Mouse (Mus musculus) hindbrain, embryonic 12.5 days (tissue): ENCODE measurements around the gene Lcn5. TPM values are rescaled to one million over a fixed set of nuclear protein-coding genes. Genes with fewer than 3 reads are reported as not detected.

Experiments used
- ATAC-seq: fragments of 200-750 bp; cut with Nextera tagmentation; 2 replicates; pipeline ENCODE4 v1.8.0; 2017; ENCODE audit warnings: moderate TSS enrichment; ENCODE audit not compliant: low FRiP score
- H3K27ac ChIP-seq: fragments of 300-500 bp; sonication (generic); 2 replicates; pipeline ENCODE4 v1.5.1; 2016; ENCODE audit warnings: mild to moderate bottlenecking
- H3K27me3 ChIP-seq: fragments of 300-500 bp; sonication (generic); 2 replicates; pipeline ENCODE4 v1.6.1; 2016; ENCODE audit warnings: mild to moderate bottlenecking
- H3K36me3 ChIP-seq: fragments of 300-500 bp; sonication (generic); 2 replicates; pipeline ENCODE4 v1.6.1; 2016; ENCODE audit warnings: mild to moderate bottlenecking
- H3K4me1 ChIP-seq: fragments of 300-500 bp; sonication (generic); 2 replicates; pipeline ENCODE4 v1.6.1; 2016
- H3K4me2 ChIP-seq: fragments of 300-500 bp; sonication (generic); replicated peaks from 2 replicates; pipeline ENCODE4 v1.6.1; 2016; ENCODE audit warnings: mild to moderate bottlenecking
- H3K4me3 ChIP-seq: fragments of 300-500 bp; sonication (generic); 2 replicates; pipeline ENCODE4 v1.5.1; 2016; ENCODE audit warnings: mild to moderate bottlenecking
- H3K9ac ChIP-seq: fragments of 300-500 bp; sonication (generic); 2 replicates; pipeline ENCODE4 v1.6.1; 2016; ENCODE audit warnings: mild to moderate bottlenecking, moderate library complexity
- H3K9me3 ChIP-seq: fragments of 300-500 bp; sonication (generic); replicated peaks from 2 replicates; pipeline ENCODE4 v1.6.1; 2016; ENCODE audit warnings: mild to moderate bottlenecking
- WGBS: fragments of 180-500 bp; shearing (Covaris S2); methylation state at CpG from one replicate; pipeline ENCODE4 v1.1.7; 2016; 5-methylcytosine and 5-hydroxymethylcytosine counted together
- polyA plus RNA-seq: library from polyadenylated mRNA; unstranded; fragments of >200 nt; fragmentation: Nextera tagmentation; extraction: Ambion mirVana; gene quantifications from 2 replicates; pipeline ENCODE4 v1.2.1, GENCODE M21; 2016

The Lcn5 gene
- not detected in 2 replicates for polyA plus RNA-seq

DNA sequence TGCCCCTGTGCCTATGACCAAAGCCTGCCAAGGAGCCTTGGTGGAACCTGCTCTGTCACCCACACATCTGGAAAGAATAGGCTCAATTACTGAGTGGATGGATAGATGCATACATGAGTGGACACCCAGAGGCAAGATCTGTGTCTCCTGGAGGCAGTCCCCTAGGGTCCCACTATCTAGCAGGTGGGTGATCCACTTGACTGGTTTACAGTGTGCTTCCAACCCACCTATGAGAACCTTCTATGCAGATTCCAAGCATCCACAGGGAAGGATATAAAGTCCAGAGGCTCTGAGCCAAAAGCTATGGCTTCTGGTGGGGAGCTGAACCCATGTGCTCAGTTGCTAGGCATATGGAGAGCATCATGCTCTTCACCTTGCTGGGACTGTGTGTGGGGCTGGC is at the start of gene Lcn5:
Gene Lcn5 (plus strand): TSS at position 301 of the 400 bp plus-strand sequence.
- no peak for ATAC-seq
- no peaks in the 10 kb centered on the region for H3K36me3 ChIP-seq
- H3K27ac ChIP-seq, result no peak within 1 kb of the TSS
- no peak within 1 kb of the TSS for H3K9ac ChIP-seq
- no peaks in the 10 kb centered on the region for H3K9me3 ChIP-seq
- no peak within 1 kb of the TSS for H3K4me3 ChIP-seq
- no peaks in the 10 kb centered on the region; the same call in 1 of the 2 replicates for H3K27me3 ChIP-seq
- no peaks in the 10 kb centered on the region for H3K4me1 ChIP-seq
- no peak within 1 kb of the TSS for H3K4me2 ChIP-seq

DNA sequence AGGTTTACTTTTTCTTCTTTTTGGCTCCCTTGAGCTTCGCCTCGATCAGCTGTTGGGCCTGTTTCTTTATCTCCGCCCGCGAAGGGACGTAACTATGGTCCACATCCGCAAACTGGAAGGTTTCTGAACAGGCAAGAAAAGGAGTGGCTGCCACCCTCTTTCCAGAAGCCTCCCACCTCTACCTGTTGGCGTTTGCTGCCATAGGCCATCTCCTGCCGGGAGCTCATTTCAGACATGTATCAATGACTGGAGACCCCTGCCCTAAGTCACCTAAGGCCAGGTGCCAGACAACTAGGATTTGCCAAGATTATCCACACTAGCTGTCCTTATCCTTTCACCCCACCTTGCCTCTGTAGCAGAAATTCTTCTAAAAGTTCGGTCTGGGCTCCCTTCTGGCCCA is 49.1 kb upstream of the Lcn5 start:
- Histone ChIP-seq H3K4me1 (peaks cover 19% of the 10 kb centered on the region), H3K27me3 (peaks cover 15% of the 10 kb centered on the region), H3K4me2 (peak overlapping the region; percentile 66), H3K4me3 (peak overlapping the region; percentile 95), H3K27ac (peak overlapping the region; percentile 93), H3K36me3 (no peaks in the 10 kb centered on the region), H3K9me3 (no peaks in the 10 kb centered on the region), H3K9ac (no peak overlapping the region)
- ATAC-seq, result peak; percentile 39
- WGBS, result 67% methylated on average over 10 of the region's 10 CpGs

GRCm38 (mm10) chr2:25616398-25616797 is 41.4 kb upstream of the Lcn5 start:
- H3K27ac ChIP-seq, result no peak overlapping the region
- peaks cover 5% of the 10 kb centered on the region; the same call in 1 of the 2 replicates for H3K4me1 ChIP-seq
- no peak overlapping the region for H3K4me3 ChIP-seq
- 18% methylated on average over 22 of the region's 22 CpGs for WGBS
- H3K9ac ChIP-seq, result no peak overlapping the region
- ATAC-seq, result no peak
- H3K9me3 ChIP-seq, result no peaks in the 10 kb centered on the region
- H3K36me3 ChIP-seq, result no peaks in the 10 kb centered on the region
- 0 out of 2 replicates have a peak overlapping the region, but pooled peaks have one; percentile 2 for H3K4me2 ChIP-seq
- peaks cover 55% of the 10 kb centered on the region for H3K27me3 ChIP-seq

DNA sequence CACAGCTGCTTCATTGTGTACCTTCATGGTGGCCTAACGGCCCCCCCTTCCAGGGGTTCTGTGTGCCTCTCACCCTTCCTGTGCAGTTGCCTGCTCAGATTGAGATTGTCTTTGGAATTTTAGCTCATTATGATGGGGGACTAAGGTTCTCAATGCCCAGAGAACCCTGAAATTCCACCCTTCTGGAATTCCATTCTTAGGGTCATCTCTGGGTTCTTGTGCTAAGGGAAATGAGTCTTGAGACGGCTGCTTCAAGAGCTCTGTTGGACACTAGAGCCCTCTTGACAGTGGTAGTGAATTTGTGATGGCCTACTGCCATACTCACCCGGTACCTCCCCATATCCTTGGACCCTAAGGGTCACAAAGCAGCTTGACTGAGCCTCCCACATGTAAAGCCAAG is 40.2 kb upstream of the Lcn5 start, which contains the start of gene Ccdc183:
Gene Ccdc183 (minus strand): TSS at position 101 of the 400 bp plus-strand sequence.
- no peak within 1 kb of the TSS for H3K4me3 ChIP-seq
- peaks cover 11% of the 10 kb centered on the region; the same call in 1 of the 2 replicates for H3K4me1 ChIP-seq
- no peak within 1 kb of the TSS for H3K27ac ChIP-seq
- 79% methylated on average over 3 of the region's 3 CpGs for WGBS
- no peaks in the 10 kb centered on the region for H3K9me3 ChIP-seq
- no peaks in the 10 kb centered on the region for H3K36me3 ChIP-seq
- no peak within 1 kb of the TSS for H3K4me2 ChIP-seq
- no peak within 1 kb of the TSS for H3K9ac ChIP-seq
- no peak for ATAC-seq
- peaks cover 55% of the 10 kb centered on the region for H3K27me3 ChIP-seq

DNA sequence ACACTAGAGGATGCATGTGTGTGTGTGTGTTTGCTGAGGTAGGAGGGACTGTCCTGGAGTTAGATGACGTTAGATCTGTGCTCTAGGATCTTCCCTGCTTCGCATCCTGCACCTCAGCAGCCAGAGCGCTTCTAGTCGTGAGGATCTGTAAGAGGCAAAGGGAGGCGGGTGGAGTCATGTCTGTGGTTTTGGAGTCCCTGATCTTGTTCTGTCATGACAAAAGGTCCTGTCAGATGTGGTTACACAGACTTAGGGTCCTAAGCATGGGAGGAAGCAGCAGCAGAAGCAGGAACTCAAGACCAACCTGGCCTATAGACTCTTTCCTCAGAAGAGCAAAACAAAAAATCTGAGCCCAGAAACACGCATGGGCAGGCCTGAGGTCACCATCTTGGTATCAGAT is 37.4 kb upstream of the Lcn5 start:
- Histone ChIP-seq H3K4me1 (peaks cover 11% of the 10 kb centered on the region; the same call in 1 of the 2 replicates), H3K27ac (no peak overlapping the region), H3K27me3 (peaks cover 35% of the 10 kb centered on the region), H3K4me3 (no peak overlapping the region), H3K36me3 (no peaks in the 10 kb centered on the region), H3K9ac (no peak overlapping the region), H3K4me2 (no peak overlapping the region), H3K9me3 (no peaks in the 10 kb centered on the region)
- ATAC-seq, result no peak
- WGBS, result 81% methylated on average over 6 of the region's 6 CpGs

DNA sequence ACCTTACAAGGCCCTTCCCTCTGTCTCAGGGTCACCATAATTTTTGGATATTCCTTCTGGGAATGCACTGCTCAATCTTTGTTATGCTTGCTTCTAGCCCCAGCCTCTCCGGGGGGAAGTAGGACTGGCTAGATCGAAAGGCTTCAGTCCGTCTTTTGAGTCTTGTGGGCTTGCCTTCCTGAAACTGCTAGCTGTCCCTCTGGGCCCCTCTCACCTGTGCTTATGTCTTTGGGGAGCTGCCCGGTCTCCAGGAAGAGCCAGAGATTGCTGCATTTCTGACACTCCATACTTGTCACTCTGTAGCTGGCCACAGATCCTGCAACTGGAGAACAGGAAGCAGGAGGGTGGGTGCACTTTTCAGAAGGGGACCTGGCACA is 36.9 kb upstream of the Lcn5 start:
- no peak for ATAC-seq
- Histone ChIP-seq H3K4me1 (peaks cover 11% of the 10 kb centered on the region; the same call in 1 of the 2 replicates), H3K36me3 (no peaks in the 10 kb centered on the region), H3K4me2 (peak overlapping the region; percentile 75), H3K9ac (no peak overlapping the region), H3K4me3 (peak overlapping the region; percentile 46; the same call in 1 of the 2 replicates), H3K27me3 (peaks cover 30% of the 10 kb centered on the region), H3K9me3 (no peaks in the 10 kb centered on the region), H3K27ac (no peak overlapping the region)
- 83% methylated on average over 4 of the region's 4 CpGs for WGBS

DNA sequence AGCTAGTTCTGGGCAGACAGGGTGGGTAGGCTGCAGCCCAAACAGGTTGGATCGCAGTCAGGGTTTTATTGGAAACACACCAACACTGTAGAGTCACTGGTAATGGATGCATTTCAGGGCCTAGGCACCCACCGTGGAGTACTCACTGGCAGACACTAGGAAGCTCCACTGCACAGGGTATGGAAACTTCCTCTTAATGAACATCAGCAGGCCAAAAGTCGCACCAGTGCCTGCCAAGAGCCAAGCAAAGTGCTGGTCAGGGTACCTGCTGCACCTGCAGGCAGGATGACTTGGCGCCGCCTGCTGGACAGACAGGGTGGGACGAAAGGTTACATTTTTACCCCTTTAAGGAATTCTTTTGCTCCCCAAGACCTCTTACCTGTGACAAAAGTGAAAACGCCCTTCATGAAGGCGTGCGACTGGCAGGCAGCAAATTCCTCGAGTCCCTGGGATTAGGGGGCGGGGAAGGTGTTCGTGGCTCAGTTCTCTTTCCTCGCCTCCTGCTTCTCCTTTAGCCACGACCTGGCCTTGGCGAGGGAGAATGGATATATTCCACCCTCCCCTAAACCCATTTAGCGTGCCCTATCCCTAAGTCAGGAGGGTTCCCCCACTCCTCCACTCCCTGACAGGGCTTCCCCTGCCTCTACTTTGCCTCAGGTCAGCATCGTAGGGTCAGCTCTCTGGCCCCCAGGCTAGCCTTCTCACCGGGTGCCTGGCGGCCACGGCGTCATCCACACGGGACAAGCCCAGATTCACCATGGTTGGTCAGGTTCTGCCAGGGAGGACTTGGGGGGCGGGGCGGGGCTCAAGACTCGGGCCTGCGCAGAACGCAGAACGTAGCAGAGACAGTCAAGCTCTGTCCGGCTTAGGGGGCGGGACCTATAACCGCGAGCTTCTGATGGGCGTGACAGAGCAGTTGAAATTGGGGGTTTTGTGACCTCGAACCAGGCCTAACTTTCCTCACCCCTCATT is 36.2 kb upstream of the Lcn5 start, which contains the start of gene Tmem141:
Gene Tmem141 (minus strand): TSS at position 777 of the 972 bp plus-strand sequence.
- Histone ChIP-seq H3K4me2 (peak within 1 kb of the TSS; percentile 75), H3K4me1 (peaks cover 11% of the 10 kb centered on the region; the same call in 1 of the 2 replicates), H3K27ac (peak within 1 kb of the TSS; percentile 55; the same call in 1 of the 2 replicates), H3K9ac (peak within 1 kb of the TSS; percentile 63), H3K36me3 (no peaks in the 10 kb centered on the region), H3K4me3 (peak within 1 kb of the TSS; percentile 46), H3K27me3 (peaks cover 24% of the 10 kb centered on the region), H3K9me3 (no peaks in the 10 kb centered on the region)
- 6% methylated on average over 34 of the region's 34 CpGs for WGBS
- peak; percentile 92 for ATAC-seq

GRCm38 (mm10) chr2:25625986-25626385 is 31.8 kb upstream of the Lcn5 start:
- ATAC-seq, result no peak
- WGBS, result 55% methylated on average over 5 of the region's 5 CpGs
- Histone ChIP-seq H3K4me2 (no peak overlapping the region), H3K36me3 (no peaks in the 10 kb centered on the region), H3K27ac (no peak overlapping the region), H3K4me3 (no peak overlapping the region), H3K9ac (no peak overlapping the region), H3K27me3 (no peaks in the 10 kb centered on the region; the same call in 1 of the 2 replicates), H3K9me3 (no peaks in the 10 kb centered on the region), H3K4me1 (peaks cover 10% of the 10 kb centered on the region; the same call in 1 of the 2 replicates)

DNA sequence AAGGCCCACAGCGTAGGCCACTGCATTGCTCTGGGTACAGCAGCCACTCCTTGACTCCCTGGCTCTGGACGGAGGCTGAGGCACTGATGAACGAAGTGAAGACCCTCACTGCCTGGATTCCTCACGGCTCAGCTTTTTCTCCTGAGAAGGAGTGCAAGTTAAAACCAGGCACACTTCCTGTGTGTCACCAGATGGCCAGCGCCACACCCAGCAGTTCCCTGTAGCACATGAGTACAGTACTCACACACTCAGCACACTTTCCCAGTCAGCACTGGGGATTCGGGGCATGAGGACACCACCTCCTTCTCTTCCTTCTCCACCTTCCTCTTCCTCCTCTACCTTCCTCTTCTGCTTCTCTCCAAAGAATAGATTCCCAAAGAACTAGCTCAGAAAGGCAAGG is 29.9 kb upstream of the Lcn5 start, which contains the start of gene Fcna:
Gene Fcna (minus strand): TSS at position 220 of the 400 bp plus-strand sequence.
- no peak within 1 kb of the TSS for H3K27ac ChIP-seq
- WGBS, result 86% methylated on average over 6 of the region's 6 CpGs
- ATAC-seq, result no peak
- H3K9ac ChIP-seq, result no peak within 1 kb of the TSS
- H3K4me1 ChIP-seq, result no peaks in the 10 kb centered on the region
- H3K27me3 ChIP-seq, result no peaks in the 10 kb centered on the region; the same call in 1 of the 2 replicates
- no peak within 1 kb of the TSS for H3K4me2 ChIP-seq
- no peaks in the 10 kb centered on the region for H3K9me3 ChIP-seq
- H3K36me3 ChIP-seq, result no peaks in the 10 kb centered on the region
- H3K4me3 ChIP-seq, result no peak within 1 kb of the TSS

GRCm38 (mm10) chr2:25628738-25629137 is 29.0 kb upstream of the Lcn5 start:
- Histone ChIP-seq H3K4me2 (no peak overlapping the region), H3K4me3 (no peak overlapping the region), H3K36me3 (no peaks in the 10 kb centered on the region), H3K27ac (no peak overlapping the region), H3K9ac (no peak overlapping the region), H3K4me1 (no peaks in the 10 kb centered on the region), H3K27me3 (no peaks in the 10 kb centered on the region; the same call in 1 of the 2 replicates), H3K9me3 (no peaks in the 10 kb centered on the region)
- WGBS, result 35% methylated on average over 4 of the region's 4 CpGs
- ATAC-seq, result no peak

GRCm38 (mm10) chr2:25633616-25634015 is 24.1 kb upstream of the Lcn5 start:
- Histone ChIP-seq H3K27me3 (no peaks in the 10 kb centered on the region), H3K4me3 (no peak overlapping the region), H3K4me1 (no peaks in the 10 kb centered on the region), H3K36me3 (no peaks in the 10 kb centered on the region), H3K27ac (no peak overlapping the region), H3K4me2 (no peak overlapping the region), H3K9me3 (no peaks in the 10 kb centered on the region), H3K9ac (no peak overlapping the region)
- no peak for ATAC-seq
- 87% methylated on average over 3 of the region's 3 CpGs for WGBS

DNA sequence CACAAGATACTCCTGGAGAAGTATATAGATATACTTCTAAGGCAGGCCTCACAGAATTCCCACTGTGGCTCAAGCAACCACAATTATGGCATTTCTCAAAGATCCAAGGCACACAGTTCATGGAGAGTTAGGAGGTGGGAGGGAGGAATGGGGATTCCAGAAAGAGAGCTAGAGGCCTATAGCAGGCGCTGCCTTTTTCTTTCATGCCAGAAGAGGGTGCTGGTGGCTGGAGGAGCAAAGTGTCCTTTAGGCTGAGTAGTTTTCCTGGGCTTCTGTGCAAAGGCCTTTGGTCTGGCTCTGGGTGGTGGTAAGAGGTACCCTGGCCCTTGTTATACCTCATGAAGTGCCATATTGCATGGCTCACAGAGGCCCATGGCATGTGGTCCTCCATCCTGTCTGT is 23.7 kb upstream of the Lcn5 start:
- 56% methylated on average over 1 of the region's 1 CpGs for WGBS
- Histone ChIP-seq H3K9ac (no peak overlapping the region), H3K27me3 (no peaks in the 10 kb centered on the region), H3K4me1 (no peaks in the 10 kb centered on the region), H3K36me3 (no peaks in the 10 kb centered on the region), H3K4me3 (no peak overlapping the region), H3K27ac (no peak overlapping the region), H3K9me3 (no peaks in the 10 kb centered on the region), H3K4me2 (no peak overlapping the region)
- ATAC-seq, result no peak
